Mouse (Mus musculus): ENCODE measurements around the gene Tmed1. TPM values are rescaled to one million over a fixed set of nuclear protein-coding genes. Genes with fewer than 3 reads are reported as not detected.
"Not testable (repeated sequence)": the region's sequence is repeated elsewhere in the genome, so short reads cannot be mapped to it uniquely, and the experiment has no call there.

The Tmed1 gene
- polyA plus RNA-seq, 1 experiment from 2014 or later, result 78.8 TPM

GRCm38 (mm10) chr9:21545916-21546788, 36.1 kb upstream of the Tmed1 start:
- Histone ChIP-seq H3K9ac (peak overlapping the region; percentile 63), H3K27me3 (no peaks in the 10 kb centered on the region), H3K4me1 (replicated peaks) (peaks cover 27% of the 10 kb centered on the region), H3K4me3 (peak overlapping the region; percentile 90), H3K9me3 (replicated peaks) (no peaks in the 10 kb centered on the region), H3K36me3 (no peaks in the 10 kb centered on the region), H3K27ac (peak overlapping the region; percentile 99), H3K4me2 (peak overlapping the region; percentile 82)
- WGBS, result under 1% methylated on average over 67 of the region's 67 CpGs
- ATAC-seq (replicated peaks; ENCODE audit: insufficient number of reproducible peaks, insufficient read depth, low FRiP score, low read depth), result peak; percentile 95

- 16% methylated on average over 9 of the region's 9 CpGs for WGBS
- Histone ChIP-seq H3K27ac (peak overlapping the region; percentile 99), H3K9ac (peak overlapping the region; percentile 63), H3K4me1 (replicated peaks) (peaks cover 24% of the 10 kb centered on the region), H3K27me3 (no peaks in the 10 kb centered on the region), H3K36me3 (no peaks in the 10 kb centered on the region), H3K4me3 (peak overlapping the region; percentile 90), H3K4me2 (peak overlapping the region; percentile 82), H3K9me3 (replicated peaks) (no peaks in the 10 kb centered on the region)
- peak; percentile 16 for ATAC-seq (replicated peaks; ENCODE audit: insufficient number of reproducible peaks, insufficient read depth, low FRiP score, low read depth)
These were observed 35.4 kb upstream of the Tmed1 start for GRCm38 (mm10) chr9:21545351-21545915.

GRCm38 (mm10) chr9:21542001-21542400, 31.9 kb upstream of the Tmed1 start:
- H3K36me3 ChIP-seq; H3K9ac ChIP-seq; H3K27ac ChIP-seq; H3K4me3 ChIP-seq; H3K27me3 ChIP-seq; ATAC-seq (replicated peaks; ENCODE audit: insufficient number of reproducible peaks, insufficient read depth, low FRiP score, low read depth); H3K9me3 ChIP-seq (replicated peaks); H3K4me2 ChIP-seq: not testable (repeated sequence)
- WGBS, result 82% methylated on average over 2 of the region's 2 CpGs
- peaks cover 16% of the 10 kb centered on the region for H3K4me1 ChIP-seq (replicated peaks)

- no peak overlapping the region for H3K4me2 ChIP-seq
- 60% methylated on average over 7 of the region's 7 CpGs for WGBS
- no peak for ATAC-seq (replicated peaks; ENCODE audit: insufficient number of reproducible peaks, insufficient read depth, low FRiP score, low read depth)
These were observed 30.1 kb upstream of the Tmed1 start for GRCm38 (mm10) chr9:21539981-21540753.

GRCm38 (mm10) chr9:21537009-21537408, 27.0 kb upstream of the Tmed1 start:
- no peak for ATAC-seq (replicated peaks; ENCODE audit: insufficient number of reproducible peaks, insufficient read depth, low FRiP score, low read depth)
- Histone ChIP-seq H3K27ac (no peak overlapping the region), H3K4me1 (replicated peaks) (peaks cover 3% of the 10 kb centered on the region; the same call in 1 of the 2 replicates), H3K9ac (no peak overlapping the region), H3K4me2 (no peak overlapping the region), H3K36me3 (no peaks in the 10 kb centered on the region), H3K9me3 (replicated peaks) (no peaks in the 10 kb centered on the region), H3K27me3 (no peaks in the 10 kb centered on the region), H3K4me3 (no peak overlapping the region)
- WGBS, result 73% methylated on average over 4 of the region's 4 CpGs

More at GRCm38 (mm10) chr9:21539981-21540753, 30.1 kb upstream of the Tmed1 start:
- Histone ChIP-seq H3K4me1 (replicated peaks) (peaks cover 10% of the 10 kb centered on the region), H3K9me3 (replicated peaks) (no peaks in the 10 kb centered on the region), H3K36me3 (no peaks in the 10 kb centered on the region), H3K4me3 (no peak overlapping the region), H3K27me3 (no peaks in the 10 kb centered on the region), H3K9ac (no peak overlapping the region), H3K27ac (no peak overlapping the region)

- Histone ChIP-seq H3K4me3 (no peak overlapping the region), H3K4me1 (replicated peaks) (peaks cover 3% of the 10 kb centered on the region; the same call in 1 of the 2 replicates), H3K4me2 (no peak overlapping the region), H3K27me3 (no peaks in the 10 kb centered on the region), H3K27ac (no peak overlapping the region), H3K9me3 (replicated peaks) (no peaks in the 10 kb centered on the region), H3K9ac (no peak overlapping the region), H3K36me3 (no peaks in the 10 kb centered on the region)
- 89% methylated on average over 14 of the region's 14 CpGs for WGBS
- no peak for ATAC-seq (replicated peaks; ENCODE audit: insufficient number of reproducible peaks, insufficient read depth, low FRiP score, low read depth)
These were observed 26.4 kb upstream of the Tmed1 start for GRCm38 (mm10) chr9:21536501-21536900.

GRCm38 (mm10) chr9:21527917-21528324, 17.9 kb upstream of the Tmed1 start:
- Histone ChIP-seq H3K4me3 (no peak overlapping the region), H3K9me3 (replicated peaks) (no peaks in the 10 kb centered on the region), H3K27ac (no peak overlapping the region), H3K4me2 (no peak overlapping the region), H3K9ac (no peak overlapping the region), H3K27me3 (no peaks in the 10 kb centered on the region), H3K4me1 (replicated peaks) (peaks cover 6% of the 10 kb centered on the region; the same call in 1 of the 2 replicates), H3K36me3 (no peaks in the 10 kb centered on the region)
- WGBS, result 59% methylated on average over 1 of the region's 1 CpGs
- no peak for ATAC-seq (replicated peaks; ENCODE audit: insufficient number of reproducible peaks, insufficient read depth, low FRiP score, low read depth)

GRCm38 (mm10) chr9:21527100-21527801, 17.2 kb upstream of the Tmed1 start:
- Histone ChIP-seq H3K27me3 (no peaks in the 10 kb centered on the region), H3K4me2 (no peak overlapping the region), H3K9me3 (replicated peaks) (no peaks in the 10 kb centered on the region), H3K9ac (no peak overlapping the region), H3K4me3 (no peak overlapping the region), H3K4me1 (replicated peaks) (peaks cover 6% of the 10 kb centered on the region; the same call in 1 of the 2 replicates), H3K27ac (no peak overlapping the region), H3K36me3 (no peaks in the 10 kb centered on the region)
- WGBS, result 82% methylated on average over 2 of the region's 2 CpGs
- no peak for ATAC-seq (replicated peaks; ENCODE audit: insufficient number of reproducible peaks, insufficient read depth, low FRiP score, low read depth)

GRCm38 (mm10) chr9:21526634-21526944, 16.5 kb upstream of the Tmed1 start:
- no peaks in the 10 kb centered on the region for H3K9me3 ChIP-seq (replicated peaks)
- H3K27me3 ChIP-seq, result no peaks in the 10 kb centered on the region
- peak overlapping the region; percentile 24; the same call in 1 of the 2 replicates for H3K4me2 ChIP-seq
- ATAC-seq (replicated peaks; ENCODE audit: insufficient number of reproducible peaks, insufficient read depth, low FRiP score, low read depth), result no peak
- H3K9ac ChIP-seq, result peak overlapping the region; percentile 14; the same call in 1 of the 2 replicates
- no peaks in the 10 kb centered on the region for H3K36me3 ChIP-seq
- peaks cover 6% of the 10 kb centered on the region; the same call in 1 of the 2 replicates for H3K4me1 ChIP-seq (replicated peaks)
- no peak overlapping the region for H3K4me3 ChIP-seq
- 38% methylated on average over 3 of the region's 3 CpGs for WGBS
- H3K27ac ChIP-seq, result no peak overlapping the region

- H3K4me1 ChIP-seq (replicated peaks), result peaks cover 6% of the 10 kb centered on the region; the same call in 1 of the 2 replicates
- no peaks in the 10 kb centered on the region for H3K9me3 ChIP-seq (replicated peaks)
- peak within 1 kb of the TSS; percentile 16; the same call in 1 of the 2 replicates for H3K4me3 ChIP-seq
- peak within 1 kb of the TSS; percentile 14; the same call in 1 of the 2 replicates for H3K9ac ChIP-seq
- 54% methylated on average over 14 of the region's 14 CpGs for WGBS
- no peaks in the 10 kb centered on the region for H3K36me3 ChIP-seq
- ATAC-seq (replicated peaks; ENCODE audit: insufficient number of reproducible peaks, insufficient read depth, low FRiP score, low read depth), result no peak
- peak within 1 kb of the TSS; percentile 24; the same call in 1 of the 2 replicates for H3K4me2 ChIP-seq
- 0 out of 2 replicates have a peak within 1 kb of the TSS, but pooled peaks have one; percentile 9 for H3K27ac ChIP-seq
- no peaks in the 10 kb centered on the region for H3K27me3 ChIP-seq
These were observed 16.0 kb upstream of the Tmed1 start, which contains the start of gene AB124611 for GRCm38 (mm10) chr9:21525937-21526633. Gene AB124611 (plus strand): TSS chr9:21526176.
